Mouse (Mus musculus): Measurements from ENCODE around the gene Iqgap1. TPM values are rescaled to one million over a fixed set of nuclear protein-coding genes. Genes with fewer than 3 reads are reported as not detected.

Gene Iqgap1
- polyA plus RNA-seq, 1 experiment from 2014 or later = 21.7 TPM

GRCm38 (mm10) chr7:80857181-80857580 is 31.4 kb upstream of the Iqgap1 start:
- WGBS = 27% methylated on average over 6 of the region's 6 CpGs
- Histone ChIP-seq H3K27ac (replicated peaks) (no peak overlapping the region), H3K9me3 (no peaks in the 10 kb centered on the region), H3K4me1 (peaks cover 13% of the 10 kb centered on the region), H3K4me2 (replicated peaks) (no peak overlapping the region), H3K27me3 (no peaks in the 10 kb centered on the region), H3K4me3 (no peak overlapping the region), H3K9ac (replicated peaks) (no peak overlapping the region), H3K36me3 (no peaks in the 10 kb centered on the region)
- ATAC-seq (replicated peaks) = no peak

GRCm38 (mm10) chr7:80855316-80855715 is 29.5 kb upstream of the Iqgap1 start:
- Histone ChIP-seq H3K9me3 (no peaks in the 10 kb centered on the region), H3K4me2 (replicated peaks) (no peak overlapping the region), H3K4me3 (no peak overlapping the region), H3K9ac (replicated peaks) (no peak overlapping the region), H3K27ac (replicated peaks) (no peak overlapping the region), H3K27me3 (no peaks in the 10 kb centered on the region), H3K36me3 (no peaks in the 10 kb centered on the region), H3K4me1 (peaks cover 4% of the 10 kb centered on the region)
- ATAC-seq (replicated peaks) = no peak

- H3K9ac ChIP-seq (replicated peaks) = no peak overlapping the region
- H3K27ac ChIP-seq (replicated peaks) = no peak overlapping the region
- WGBS = 97% methylated on average over 3 of the region's 3 CpGs
- H3K9me3 ChIP-seq = no peaks in the 10 kb centered on the region
- no peak overlapping the region for H3K4me3 ChIP-seq
- no peak for ATAC-seq (replicated peaks)
- H3K36me3 ChIP-seq = no peaks in the 10 kb centered on the region
- H3K4me1 ChIP-seq = no peaks in the 10 kb centered on the region
- H3K4me2 ChIP-seq (replicated peaks) = no peak overlapping the region
- H3K27me3 ChIP-seq = no peaks in the 10 kb centered on the region
Measured at GRCm38 (mm10) chr7:80853218-80853617, 27.4 kb upstream of the Iqgap1 start.

- Histone ChIP-seq H3K4me2 (replicated peaks) (no peak overlapping the region), H3K4me3 (no peak overlapping the region), H3K27me3 (no peaks in the 10 kb centered on the region), H3K27ac (replicated peaks) (no peak overlapping the region), H3K9me3 (no peaks in the 10 kb centered on the region), H3K4me1 (no peaks in the 10 kb centered on the region), H3K36me3 (no peaks in the 10 kb centered on the region), H3K9ac (replicated peaks) (no peak overlapping the region)
- no peak for ATAC-seq (replicated peaks)
- WGBS = 89% methylated on average over 5 of the region's 5 CpGs
Measured at GRCm38 (mm10) chr7:80850520-80850919, 24.7 kb upstream of the Iqgap1 start.

GRCm38 (mm10) chr7:80849710-80850109 is 23.9 kb upstream of the Iqgap1 start:
- ATAC-seq (replicated peaks) = peak; percentile 66; the same call in 1 of the 2 replicates
- no peak overlapping the region for H3K27ac ChIP-seq (replicated peaks)
- no peaks in the 10 kb centered on the region for H3K27me3 ChIP-seq
- H3K9me3 ChIP-seq = no peaks in the 10 kb centered on the region
- no peak overlapping the region for H3K4me2 ChIP-seq (replicated peaks)
- H3K4me3 ChIP-seq = no peak overlapping the region
- 30% methylated on average over 4 of the region's 4 CpGs for WGBS
- no peaks in the 10 kb centered on the region for H3K4me1 ChIP-seq
- H3K9ac ChIP-seq (replicated peaks) = no peak overlapping the region
- H3K36me3 ChIP-seq = no peaks in the 10 kb centered on the region

- Histone ChIP-seq H3K36me3 (no peaks in the 10 kb centered on the region), H3K4me2 (replicated peaks) (no peak overlapping the region), H3K27me3 (no peaks in the 10 kb centered on the region), H3K9me3 (no peaks in the 10 kb centered on the region), H3K9ac (replicated peaks) (no peak overlapping the region), H3K4me3 (no peak overlapping the region), H3K27ac (replicated peaks) (no peak overlapping the region), H3K4me1 (no peaks in the 10 kb centered on the region)
- no peak for ATAC-seq (replicated peaks)
- 93% methylated on average over 2 of the region's 2 CpGs for WGBS
Measured at GRCm38 (mm10) chr7:80849267-80849666, 23.5 kb upstream of the Iqgap1 start.

GRCm38 (mm10) chr7:80846709-80847108 is 20.9 kb upstream of the Iqgap1 start:
- Histone ChIP-seq H3K9ac (replicated peaks) (no peak overlapping the region), H3K27me3 (no peaks in the 10 kb centered on the region), H3K27ac (replicated peaks) (no peak overlapping the region), H3K4me2 (replicated peaks) (no peak overlapping the region), H3K36me3 (no peaks in the 10 kb centered on the region), H3K4me3 (no peak overlapping the region), H3K9me3 (no peaks in the 10 kb centered on the region), H3K4me1 (no peaks in the 10 kb centered on the region)
- WGBS = 88% methylated on average over 5 of the region's 5 CpGs
- ATAC-seq (replicated peaks) = no peak

GRCm38 (mm10) chr7:80846280-80846678 is 20.5 kb upstream of the Iqgap1 start:
- no peak overlapping the region for H3K4me2 ChIP-seq (replicated peaks)
- H3K36me3 ChIP-seq = no peaks in the 10 kb centered on the region
- H3K9ac ChIP-seq (replicated peaks) = no peak overlapping the region
- H3K4me1 ChIP-seq = no peaks in the 10 kb centered on the region
- H3K9me3 ChIP-seq = no peaks in the 10 kb centered on the region
- WGBS = 90% methylated on average over 10 of the region's 10 CpGs
- no peak for ATAC-seq (replicated peaks)
- H3K27ac ChIP-seq (replicated peaks) = no peak overlapping the region
- no peaks in the 10 kb centered on the region for H3K27me3 ChIP-seq
- no peak overlapping the region for H3K4me3 ChIP-seq

GRCm38 (mm10) chr7:80845621-80846279 is 20.0 kb upstream of the Iqgap1 start:
- 79% methylated on average over 15 of the region's 15 CpGs for WGBS
- H3K4me2 ChIP-seq (replicated peaks) = no peak overlapping the region
- H3K4me3 ChIP-seq = no peak overlapping the region
- no peaks in the 10 kb centered on the region for H3K36me3 ChIP-seq
- H3K9ac ChIP-seq (replicated peaks) = no peak overlapping the region
- H3K27me3 ChIP-seq = no peaks in the 10 kb centered on the region
- no peaks in the 10 kb centered on the region for H3K9me3 ChIP-seq
- no peaks in the 10 kb centered on the region for H3K4me1 ChIP-seq
- no peak overlapping the region for H3K27ac ChIP-seq (replicated peaks)
- ATAC-seq (replicated peaks) = no peak

- Histone ChIP-seq H3K4me2 (replicated peaks) (no peak overlapping the region), H3K27ac (replicated peaks) (no peak overlapping the region), H3K4me3 (no peak overlapping the region), H3K9ac (replicated peaks) (no peak overlapping the region), H3K27me3 (no peaks in the 10 kb centered on the region), H3K4me1 (no peaks in the 10 kb centered on the region), H3K9me3 (no peaks in the 10 kb centered on the region), H3K36me3 (no peaks in the 10 kb centered on the region)
- WGBS = 96% methylated on average over 12 of the region's 12 CpGs
- ATAC-seq (replicated peaks) = no peak
Measured at GRCm38 (mm10) chr7:80844691-80845090, 18.9 kb upstream of the Iqgap1 start.

GRCm38 (mm10) chr7:80843910-80844640 is 18.3 kb upstream of the Iqgap1 start:
- no peak overlapping the region for H3K9ac ChIP-seq (replicated peaks)
- WGBS = 90% methylated on average over 8 of the region's 8 CpGs
- ATAC-seq (replicated peaks) = no peak

GRCm38 (mm10) chr7:80843176-80843575 is 17.4 kb upstream of the Iqgap1 start:
- Histone ChIP-seq H3K9ac (replicated peaks) (no peak overlapping the region), H3K36me3 (no peaks in the 10 kb centered on the region), H3K27me3 (no peaks in the 10 kb centered on the region), H3K27ac (replicated peaks) (no peak overlapping the region), H3K4me2 (replicated peaks) (no peak overlapping the region), H3K4me3 (no peak overlapping the region), H3K9me3 (no peaks in the 10 kb centered on the region), H3K4me1 (no peaks in the 10 kb centered on the region)
- 84% methylated on average over 1 of the region's 1 CpGs for WGBS
- no peak for ATAC-seq (replicated peaks)

More at GRCm38 (mm10) chr7:80843910-80844640, 18.3 kb upstream of the Iqgap1 start:
- H3K4me1 ChIP-seq = no peaks in the 10 kb centered on the region
- no peak overlapping the region for H3K27ac ChIP-seq (replicated peaks)
- H3K36me3 ChIP-seq = no peaks in the 10 kb centered on the region
- no peaks in the 10 kb centered on the region for H3K27me3 ChIP-seq
- no peaks in the 10 kb centered on the region for H3K9me3 ChIP-seq
- no peak overlapping the region for H3K4me2 ChIP-seq (replicated peaks)
- no peak overlapping the region for H3K4me3 ChIP-seq

- no peak overlapping the region for H3K4me2 ChIP-seq (replicated peaks)
- H3K27me3 ChIP-seq = no peaks in the 10 kb centered on the region
- 84% methylated on average over 5 of the region's 5 CpGs for WGBS
- no peak overlapping the region for H3K9ac ChIP-seq (replicated peaks)
- H3K27ac ChIP-seq (replicated peaks) = no peak overlapping the region
- no peak overlapping the region for H3K4me3 ChIP-seq
- no peak for ATAC-seq (replicated peaks)
- no peaks in the 10 kb centered on the region for H3K36me3 ChIP-seq
- no peaks in the 10 kb centered on the region for H3K4me1 ChIP-seq
- no peaks in the 10 kb centered on the region for H3K9me3 ChIP-seq
Measured at GRCm38 (mm10) chr7:80842132-80842531, 16.4 kb upstream of the Iqgap1 start.
